Mouse (Mus musculus) layer of hippocampus, adult 8-10 months (tissue): Measurements from ENCODE around the gene Fgfbp3. TPM values are rescaled to one million over a fixed set of nuclear protein-coding genes. Genes with fewer than 3 reads are reported as not detected.
"Not testable (repeated sequence)": the region's sequence is repeated elsewhere in the genome, so short reads cannot be mapped to it uniquely, and the experiment has no call there.

ENCODE experiments used
- DNase-seq, 2 experiments: peaks; one replicate each; pipeline ENCODE4 v3.0.0; 2022; ENCODE audit warnings: low spot score in 2 of 2
- total RNA-seq, 4 experiments: library from RNA; stranded (reverse); gene quantifications; 2 replicates each; pipeline ENCODE4 v1.2.4; 2022

The Fgfbp3 gene
- 1 to 10 TPM; 6.0 to 8.2 (median 6.4) TPM for total RNA-seq

DNA sequence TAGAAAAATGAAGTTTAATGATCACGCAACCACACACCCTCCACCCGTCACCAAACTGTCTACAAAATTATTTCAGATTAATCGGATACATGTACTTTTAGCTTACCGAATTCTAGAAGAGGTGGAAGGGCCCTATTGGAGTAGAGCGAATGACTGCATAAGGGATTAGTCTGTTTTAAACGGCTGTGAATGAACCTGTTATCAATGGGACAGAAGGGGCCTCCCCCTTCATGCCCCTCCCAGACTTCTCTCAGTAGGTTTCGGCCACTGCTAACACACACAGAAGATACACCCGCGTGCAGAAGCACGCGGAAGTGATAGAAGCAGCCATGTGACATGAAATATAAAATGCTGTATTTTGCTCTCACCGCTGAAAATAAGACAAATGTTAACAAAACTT, at the start of gene Fgfbp3:
Gene Fgfbp3, minus strand, starts transcription at position 150 of the 400 bp plus-strand sequence.
- DNase-seq = no peak

- not testable (repeated sequence) for DNase-seq
Observed at GRCm38 (mm10) chr19:36962544-36963260, 43.3 kb upstream of the Fgfbp3 start.

GRCm38 (mm10) chr19:36961320-36961719, 41.9 kb upstream of the Fgfbp3 start:
- no peak for DNase-seq

DNA sequence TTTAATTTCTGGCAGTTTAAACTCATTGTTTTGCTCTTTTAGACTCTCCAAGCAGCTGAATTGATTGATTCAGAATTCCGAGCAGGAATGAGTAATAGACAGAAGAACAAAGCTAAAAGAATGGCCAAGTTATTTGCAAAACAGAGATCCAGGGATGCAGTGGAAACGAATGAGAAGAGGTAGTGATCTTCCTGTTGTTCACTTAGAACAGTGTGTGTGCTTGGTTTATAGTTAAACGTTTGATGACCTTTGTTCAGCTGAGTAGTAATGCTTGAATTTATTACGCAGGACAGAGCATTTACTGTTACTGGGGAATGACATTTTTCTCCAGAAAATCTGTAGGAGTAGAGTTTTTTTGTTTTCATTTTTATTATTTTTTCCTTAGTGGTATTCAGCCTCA, 38.9 kb upstream of the Fgfbp3 start:
- DNase-seq = no peak

DNA sequence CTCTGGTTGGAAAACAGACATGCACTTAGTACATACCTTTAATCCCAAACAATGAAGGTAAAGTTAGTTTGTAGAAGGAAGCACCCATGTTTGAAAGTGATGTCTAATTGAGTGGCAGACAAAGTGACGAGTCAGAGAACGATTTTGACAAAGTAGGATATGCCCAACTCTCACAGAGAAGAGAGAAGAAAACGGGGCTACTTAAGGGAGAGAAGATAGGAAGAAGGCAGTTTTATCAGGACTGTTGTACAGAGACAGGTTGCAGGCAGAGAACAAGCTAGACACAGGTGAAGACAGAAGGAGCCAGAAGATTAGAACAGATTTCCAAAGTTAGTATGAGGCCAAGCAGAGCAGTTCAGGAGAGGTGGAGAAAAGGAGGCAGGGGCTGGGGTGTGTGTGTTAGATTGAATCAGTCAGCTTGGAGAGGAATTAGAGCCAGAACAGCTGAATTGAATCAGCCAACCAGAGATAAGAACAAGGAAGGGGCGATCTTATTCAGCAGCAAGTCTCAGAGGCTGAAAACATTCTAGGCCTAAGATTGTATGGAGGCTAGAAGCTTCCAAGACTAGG, 34.3 kb upstream of the Fgfbp3 start:
- DNase-seq = no peak

GRCm38 (mm10) chr19:36940064-36940463, 20.6 kb upstream of the Fgfbp3 start:
- DNase-seq = no peak

- no peak for DNase-seq
Observed at GRCm38 (mm10) chr19:36938008-36938407, 18.6 kb upstream of the Fgfbp3 start.

DNA sequence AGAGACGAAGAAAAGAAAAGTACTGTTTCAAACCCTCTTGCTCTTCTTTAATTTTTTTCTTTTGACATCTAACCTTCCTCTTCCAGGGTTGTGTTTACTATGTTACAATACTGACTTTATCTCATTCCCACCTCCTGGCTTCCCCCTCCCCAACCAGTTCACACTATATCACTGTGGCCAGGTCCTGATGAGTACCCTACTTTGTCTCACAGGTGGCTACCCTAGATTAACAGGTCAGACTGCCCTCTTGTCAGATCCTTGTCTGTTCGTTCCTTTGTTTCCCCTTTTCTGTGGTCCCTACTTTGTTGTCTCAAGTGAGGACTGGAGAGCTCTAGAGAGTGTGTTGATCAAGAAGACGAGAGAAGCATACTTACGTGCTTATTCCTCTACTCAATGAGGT, 16.9 kb upstream of the Fgfbp3 start:
- DNase-seq = no peak

DNA sequence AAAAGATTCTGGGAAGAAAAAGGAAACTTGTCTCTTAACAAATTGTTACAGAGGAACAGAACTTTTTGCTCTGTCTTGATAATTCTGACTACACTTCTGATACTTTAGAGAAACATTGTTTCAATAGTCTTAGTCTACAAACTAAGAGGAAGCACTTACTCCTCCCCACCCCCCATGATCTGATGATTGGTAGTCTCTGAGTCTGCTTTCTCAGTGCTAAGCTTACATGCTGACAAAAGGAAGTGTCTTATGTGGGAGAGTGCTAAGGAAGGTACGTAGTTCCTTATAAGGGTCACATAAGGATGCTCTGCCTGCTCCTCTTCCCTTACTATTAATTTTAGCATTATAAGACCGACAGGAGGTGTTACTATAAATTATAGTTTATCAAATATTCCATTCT, 13.2 kb upstream of the Fgfbp3 start:
- no peak for DNase-seq

DNA sequence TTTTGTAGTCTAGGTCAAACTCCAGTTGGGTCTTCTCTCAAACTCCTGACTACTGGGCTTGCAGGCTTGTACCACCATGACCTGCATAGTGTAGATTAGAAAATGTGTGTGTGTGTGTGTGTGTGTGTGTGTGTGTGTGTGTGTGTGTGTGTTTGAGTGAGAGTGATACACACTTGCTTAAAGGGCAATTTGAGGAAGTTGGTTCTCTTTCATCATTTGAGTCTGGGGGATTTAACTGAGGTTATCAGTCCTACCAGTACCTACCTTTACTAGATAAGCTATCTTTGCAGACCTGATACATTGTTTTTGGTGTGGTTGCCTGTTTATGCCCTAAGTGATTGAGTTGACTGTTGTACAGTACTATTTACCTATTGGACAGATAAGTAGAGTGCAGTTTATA, 12.7 kb upstream of the Fgfbp3 start:
- DNase-seq = no peak

DNA sequence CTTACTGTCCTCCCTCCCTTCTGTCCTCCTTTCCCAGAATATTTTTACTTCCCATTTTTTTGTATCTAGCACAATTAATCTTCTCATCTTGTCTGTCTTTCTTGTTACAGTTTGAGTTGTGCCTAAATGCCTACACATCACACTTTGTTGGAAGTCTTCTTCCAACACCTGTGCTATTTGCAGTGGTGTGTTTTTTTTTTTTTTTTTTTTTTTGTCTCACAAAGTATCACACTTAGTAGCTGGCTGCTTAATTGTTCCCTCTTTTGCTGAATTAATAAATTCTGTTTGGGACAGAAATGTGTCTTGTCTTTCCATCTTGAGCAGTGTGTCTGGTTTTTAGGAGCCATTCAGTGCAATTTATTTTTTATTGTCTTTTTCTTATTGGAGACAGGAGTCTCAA, 10.4 kb upstream of the Fgfbp3 start:
- DNase-seq = no peak

DNA sequence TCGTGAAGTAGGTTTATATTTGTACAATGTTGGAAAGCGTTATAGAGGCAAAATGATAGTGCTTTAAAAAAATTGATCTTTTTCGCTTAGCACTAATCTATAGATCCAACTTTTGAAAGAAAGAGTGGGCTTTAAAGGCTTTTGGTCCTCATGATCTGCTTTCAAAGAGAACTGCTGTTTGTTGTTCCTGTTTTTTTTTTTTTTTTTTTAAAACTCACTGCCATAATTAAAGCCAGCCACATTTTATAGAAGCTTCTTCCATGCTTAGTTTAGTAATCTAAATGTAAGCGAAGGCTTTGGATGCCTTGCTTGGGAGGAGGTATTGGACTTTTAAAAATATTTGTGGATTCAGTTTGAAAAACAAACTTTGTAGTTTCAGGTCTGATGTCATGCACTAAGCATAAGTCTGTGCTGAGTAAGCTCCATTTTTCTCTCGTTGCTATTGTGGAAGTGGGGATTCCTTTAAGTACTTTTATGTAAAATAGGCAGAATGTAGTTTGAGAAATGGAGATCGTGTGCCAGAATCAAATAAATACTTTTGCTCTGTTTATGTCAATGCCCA, 8.5 kb upstream of the Fgfbp3 start:
- DNase-seq = no peak

DNA sequence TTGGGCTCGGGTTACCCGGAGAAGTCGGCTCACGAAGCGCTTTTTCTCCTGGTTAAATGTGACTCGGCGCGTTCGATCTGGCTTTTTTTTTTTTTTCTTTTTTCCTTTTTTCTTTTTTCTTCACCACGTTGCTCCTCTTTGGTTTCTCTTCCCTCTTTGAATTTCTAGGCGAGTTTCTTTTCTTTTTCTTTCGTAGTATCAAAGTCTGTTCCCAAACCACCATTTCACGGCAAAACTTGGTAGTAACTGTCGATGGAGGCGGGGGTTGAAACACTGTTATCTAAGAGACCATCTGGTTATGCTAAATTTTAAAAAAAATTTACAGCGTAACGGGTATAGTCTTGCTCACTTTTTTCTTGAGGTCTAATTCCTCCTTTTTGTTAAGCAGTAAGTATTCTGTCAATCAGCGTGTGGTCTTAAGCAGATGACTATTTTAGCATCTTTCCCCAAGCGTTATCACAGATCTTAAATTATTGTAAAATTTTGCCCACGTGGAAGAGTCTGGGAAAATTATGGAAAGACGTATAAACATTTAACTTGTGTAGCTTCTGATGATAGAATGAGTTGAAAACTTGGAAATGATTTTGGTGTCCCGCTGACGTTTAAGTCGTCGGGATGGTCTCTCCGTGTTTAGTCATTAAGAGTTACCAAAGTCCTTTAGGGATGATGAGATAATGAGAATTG, 7.3 kb upstream of the Fgfbp3 start:
- DNase-seq = no peak

- DNase-seq = peak; percentile 63 to 73
Observed at GRCm38 (mm10) chr19:36925671-36926552, 6.5 kb upstream of the Fgfbp3 start, which contains the start of gene Btaf1. Gene Btaf1, plus strand, starts transcription at chr19:36926079.

DNA sequence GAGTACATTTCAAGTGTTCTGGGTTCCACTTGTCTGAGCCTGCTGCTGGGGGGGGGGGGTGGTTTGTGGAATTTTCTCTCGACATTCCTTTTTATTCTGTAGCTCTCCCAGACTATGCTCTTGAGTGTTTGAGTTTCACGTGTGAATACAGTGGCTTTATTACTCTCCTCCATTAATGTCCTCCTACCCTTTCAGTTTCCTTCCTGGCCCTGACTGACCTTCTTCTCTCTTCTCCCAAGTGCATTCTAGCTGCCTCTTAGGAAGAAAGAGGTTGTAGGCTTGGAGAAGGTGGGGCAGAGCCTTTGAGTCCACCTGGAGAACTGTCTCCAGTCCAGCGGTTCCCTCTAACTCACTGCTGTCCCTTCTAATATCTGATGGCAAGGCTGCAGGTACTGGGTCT, 3.5 kb upstream of the Fgfbp3 start:
- DNase-seq = no peak

- no peak for DNase-seq
Observed at GRCm38 (mm10) chr19:36922015-36922414, 2.6 kb upstream of the Fgfbp3 start.

- DNase-seq = peak; percentile 64 to 74
Observed at GRCm38 (mm10) chr19:36918441-36919301, 744 bp downstream of the Fgfbp3 start.

DNA sequence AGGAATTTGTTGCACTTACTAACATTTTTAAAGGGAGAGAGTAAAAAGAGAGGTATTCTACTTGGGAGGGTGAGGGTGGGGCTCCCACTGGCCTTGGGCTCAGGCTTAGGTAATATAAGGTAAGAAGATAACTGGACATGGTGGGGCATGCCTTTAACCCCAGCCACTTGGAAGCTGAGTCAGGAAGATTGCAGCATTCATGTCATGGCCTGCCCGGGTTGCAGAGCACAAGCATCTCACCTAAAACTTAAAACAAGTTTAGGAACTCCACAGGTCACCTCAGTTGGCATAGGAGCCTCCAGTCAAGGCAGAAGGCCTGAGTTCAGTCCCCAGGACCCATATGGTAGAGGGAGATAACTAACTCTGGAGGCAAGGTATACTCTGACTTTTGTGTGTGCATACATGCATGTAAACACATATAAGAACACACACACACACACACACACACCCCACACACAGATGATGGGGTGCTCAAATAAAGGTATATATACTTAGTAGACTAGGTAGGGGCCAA, 2.5 kb downstream of the Fgfbp3 start:
- no peak for DNase-seq

DNA sequence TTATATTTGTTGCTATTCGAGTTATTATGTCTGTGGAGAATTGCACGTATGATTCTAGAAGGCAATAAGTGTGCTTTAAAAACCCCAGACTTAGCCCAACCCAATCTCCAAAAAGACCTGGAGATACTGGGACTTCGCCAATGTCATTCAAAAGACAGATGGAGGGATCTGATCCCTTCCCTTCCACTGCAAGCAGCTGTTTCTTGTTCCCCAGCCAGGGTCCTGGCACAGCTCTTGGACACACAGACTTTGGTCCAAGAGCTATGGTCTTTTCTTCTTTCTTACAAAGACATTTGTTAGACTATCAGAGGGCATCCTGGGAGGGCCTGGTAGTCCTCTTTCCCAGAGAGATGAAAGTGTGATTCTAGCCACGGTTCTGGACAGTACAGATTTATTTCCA, 3.2 kb downstream of the Fgfbp3 start:
- no peak for DNase-seq

DNA sequence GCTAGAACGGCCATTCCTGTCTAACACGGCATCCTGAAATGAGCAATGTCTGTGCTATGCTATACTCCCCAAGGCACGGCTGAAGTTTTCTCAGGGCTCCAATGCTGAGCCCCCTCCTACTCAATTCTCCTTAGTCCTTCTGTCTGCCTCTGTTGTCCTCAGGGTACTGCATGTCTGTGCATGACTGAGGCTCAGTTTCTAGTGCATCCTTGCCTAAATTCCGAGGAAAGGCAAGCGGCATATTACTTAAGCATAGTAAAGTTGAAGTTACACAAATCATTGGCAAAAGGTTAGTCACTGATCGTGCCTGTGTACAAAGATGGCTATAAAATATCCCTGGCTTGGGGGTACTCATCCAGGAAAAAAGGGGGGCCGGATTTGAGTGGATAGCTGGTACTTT, 6.4 kb downstream of the Fgfbp3 start:
- DNase-seq = no peak
